Mouse (Mus musculus) liver, embryonic 14.5 days (tissue): ENCODE data around the gene Sfmbt2.

ENCODE experiments used
- CTCF ChIP-seq: IDR thresholded peaks from 2 replicates; pipeline ENCODE4 v1.5.1; 2016; ENCODE audit warnings: antibody characterized with exemption, low read depth, control low read depth
- EP300 ChIP-seq: IDR thresholded peaks from 2 replicates; pipeline ENCODE4 v1.6.1; 2016; ENCODE audit warnings: antibody characterized with exemption, low read depth

- TF ChIP-seq CTCF (no peak), EP300 (no peak)
Observed at GRCm38 (mm10) chr2:10409422-10409821, 39.1 kb downstream of the Sfmbt2 start.
